In the genomic region with DNA sequence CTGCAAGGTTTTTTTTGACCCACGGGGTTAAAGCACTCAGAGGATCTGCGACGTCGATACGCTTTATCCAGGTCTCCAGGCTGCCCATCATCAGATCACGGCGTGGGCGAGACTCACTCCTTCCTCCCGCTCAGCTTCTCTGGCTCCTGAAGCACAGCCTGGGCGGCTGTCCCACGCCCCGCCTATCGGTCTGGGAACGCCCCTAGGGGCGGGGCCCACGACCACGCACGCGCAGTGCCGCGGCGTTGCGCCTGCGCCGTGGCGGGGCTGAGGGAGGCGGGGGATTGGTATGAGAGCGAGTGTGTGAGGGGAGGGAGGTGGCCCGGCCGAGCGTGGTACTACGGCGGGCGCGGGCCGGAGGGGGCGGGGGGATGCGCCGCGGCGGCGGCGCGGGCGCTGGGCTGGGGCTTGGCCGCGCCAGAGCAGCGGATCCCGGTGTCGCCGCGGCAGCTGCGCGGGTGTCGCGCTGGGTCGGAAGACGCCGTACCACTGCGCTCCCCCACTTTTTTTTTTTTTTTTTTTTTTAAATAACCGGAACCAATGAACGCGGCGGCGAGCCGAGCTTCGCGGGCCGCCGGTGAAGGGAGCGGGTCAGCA, we compare ENCODE assay signal across 8 mouse cellular contexts. TPM values are rescaled to one million over a fixed set of nuclear protein-coding genes. Genes with fewer than 3 reads are reported as not detected.
DNase-seq lines count a peak whose midpoint lies in the region; ATAC-seq lines count a peak whose summit lies in the region.

A gene (plus strand): TSS at position 354 of the 597 bp plus-strand sequence.

- no peaks in the 10 kb centered on the region for H3K9me3 ChIP-seq in hindbrain, embryonic 12.5 days (replicated peaks)

- peak; percentile 97 for ATAC-seq in hindbrain, embryonic 12.5 days (ENCODE audit: low FRiP score)

- peak within 1 kb of the TSS; percentile 88 for H3K4me3 ChIP-seq in hindbrain, embryonic 12.5 days

- peak; percentile 99 for DNase-seq in Muller cell, postnatal 12 days (ENCODE audit: inconsistent ontology term)
- peak; percentile 97 for DNase-seq in cerebellum, adult 9-11 months
- peak; percentile 94 for DNase-seq in frontal cortex, postnatal 10 days (ENCODE audit: low spot score in 2 of 2)
- peak; percentile 95 to 97 for DNase-seq in layer of hippocampus, postnatal 14 days (ENCODE audit: low spot score in 2 of 2)
- DNase-seq in lung, postnatal 14 days: peak; percentile 95
- peak; percentile 93 for DNase-seq in retina, adult 2 months (ENCODE audit: low read depth, low spot score)
- peak; percentile 96 to 97 for DNase-seq in thymus, postnatal 36 days

- no peaks in the 10 kb centered on the region for H3K36me3 ChIP-seq in hindbrain, embryonic 12.5 days

- H3K4me2 ChIP-seq in hindbrain, embryonic 12.5 days (replicated peaks): peak within 1 kb of the TSS; percentile 83

- H3K4me1 ChIP-seq in hindbrain, embryonic 12.5 days: peaks cover 14% of the 10 kb centered on the region

- H3K27me3 ChIP-seq in hindbrain, embryonic 12.5 days: no peaks in the 10 kb centered on the region; the same call in 1 of the 2 replicates

- WGBS in hindbrain, embryonic 12.5 days: under 1% methylated on average over 42 of the region's 71 CpGs

- H3K27ac ChIP-seq in hindbrain, embryonic 12.5 days: peak within 1 kb of the TSS; percentile 96

- H3K9ac ChIP-seq in hindbrain, embryonic 12.5 days: peak within 1 kb of the TSS; percentile 95

RNA-seq across cellular contexts. Expression of the gene that starts here (rescaled TPM):
- polyA plus RNA-seq in hindbrain, embryonic 12.5 days (2016; fragmentation: Nextera tagmentation; extraction: Ambion mirVana): 19.2 and 28.0 TPM in 2 replicates
- total RNA-seq in layer of hippocampus, postnatal 14 days (2021): 100 to 1,000 TPM; 103 to 108 TPM

Comparison
In these comparisons a context has a peak if more than half of its experiments do, and no peak if none do; other contexts are left out.
1. Peak in every context shown above with its lines: DNase-seq, ATAC-seq, H3K4me3 ChIP-seq and H3K27ac ChIP-seq.